Mouse (Mus musculus) liver, adult 2 months (tissue): ENCODE measurements around the gene Osbpl9. TPM values are rescaled to one million over a fixed set of nuclear protein-coding genes. Genes with fewer than 3 reads are reported as not detected.

ENCODE experiments used
- DNase-seq: peaks from one replicate; pipeline ENCODE4 v3.0.0-alpha.2; 2011; ENCODE audit warnings: low read depth, low spot score; ENCODE audit errors: extremely low read depth
- H3K27ac ChIP-seq: fragments of 200-500 bp; replicated peaks from 2 replicates; pipeline ENCODE4 v1.5.1; 2012; ENCODE audit warnings: low read depth, mild to moderate bottlenecking, control low read depth, inconsistent platforms, low read length; ENCODE audit not compliant: insufficient read depth
- H3K27me3 ChIP-seq: fragments of 200-500 bp; 2 replicates; pipeline ENCODE4 v1.6.1; 2012; ENCODE audit warnings: mild to moderate bottlenecking, moderate library complexity, low read length, inconsistent platforms; ENCODE audit not compliant: control insufficient read depth, insufficient read depth
- H3K36me3 ChIP-seq: fragments of 200-500 bp; 2 replicates; pipeline ENCODE4 v1.6.1; 2012; ENCODE audit warnings: low read length, inconsistent platforms; ENCODE audit not compliant: control insufficient read depth, insufficient read depth
- H3K4me1 ChIP-seq: fragments of 200-500 bp; 2 replicates; pipeline ENCODE4 v1.6.1; 2011; ENCODE audit warnings: low read length; ENCODE audit not compliant: control insufficient read depth, insufficient read depth
- H3K4me3 ChIP-seq: fragments of 200-500 bp; 2 replicates; pipeline ENCODE4 v1.5.1; 2011; ENCODE audit warnings: low read depth, mild to moderate bottlenecking, control low read depth, low read length, moderate library complexity; ENCODE audit not compliant: insufficient read depth
- H3K79me2 ChIP-seq: fragments of 200-500 bp; 2 replicates; pipeline ENCODE4 v1.6.1; 2012; ENCODE audit warnings: inconsistent platforms, mild to moderate bottlenecking, low read length, moderate library complexity; ENCODE audit not compliant: control insufficient read depth, insufficient read depth
- H3K9ac ChIP-seq: fragments of 200-500 bp; 2 replicates; pipeline ENCODE4 v1.6.1; 2012; ENCODE audit warnings: low read depth, mild to moderate bottlenecking, control low read depth, inconsistent platforms, low read length
- CTCF ChIP-seq: fragments of 200-500 bp; IDR thresholded peaks from 2 replicates; pipeline ENCODE4 v1.5.1; 2011; ENCODE audit warnings: low read depth, low read length, control low read depth
- POLR2A ChIP-seq: fragments of 200-500 bp; IDR thresholded peaks from 2 replicates; pipeline ENCODE4 v1.6.1; 2011; ENCODE audit warnings: low read length, control low read depth; ENCODE audit not compliant: insufficient read depth; ENCODE audit errors: extremely low read depth
- WGBS: fragments of 180-500 bp; shearing (Covaris S2); methylation state at CpG from one replicate; pipeline ENCODE4 v1.1.7; 2018; 5-methylcytosine and 5-hydroxymethylcytosine counted together
- polyA plus RNA-seq: library from polyadenylated mRNA; depleted of rRNA; stranded (reverse); fragments of >200 nt; gene quantifications from 2 replicates; pipeline ENCODE4 v1.2.3, GENCODE M21; 2012
- total RNA-seq: library from RNA; depleted of rRNA; stranded (reverse); fragments of >200 nt; gene quantifications from 2 replicates; pipeline ENCODE4 v1.2.3, GENCODE M21; 2014

Gene Osbpl9
- total and polyA plus RNA-seq, 2 experiments = 125 to 128 TPM

DNA sequence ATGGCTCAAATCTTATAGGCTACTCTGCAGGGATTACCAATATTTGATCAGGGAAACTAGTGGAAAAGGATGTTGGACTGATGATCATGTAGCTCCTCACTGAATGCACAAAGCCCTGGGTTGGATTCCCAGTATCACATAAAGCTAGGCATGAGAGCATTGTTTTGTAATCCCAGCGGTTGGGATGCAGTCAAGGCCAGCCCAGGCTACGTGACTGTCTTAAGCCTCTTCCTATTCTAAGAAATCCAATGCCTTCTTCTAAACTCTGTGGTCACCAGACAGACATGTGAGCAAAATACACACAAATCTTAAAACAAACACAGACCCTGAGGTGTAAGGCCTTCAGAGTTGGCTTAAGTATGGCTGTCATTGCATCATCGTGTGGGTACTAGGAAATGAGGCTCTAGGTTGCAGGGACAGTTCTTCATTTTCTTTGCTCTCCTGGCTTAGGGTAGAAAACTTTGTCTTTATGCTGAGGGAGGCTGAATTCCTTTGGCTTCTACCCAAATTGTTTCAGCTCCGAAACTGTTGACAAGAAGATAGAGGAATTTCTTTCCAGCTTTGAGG, 142.7 kb downstream of the Osbpl9 start:
- Histone ChIP-seq H3K27me3 (no peaks in the 10 kb centered on the region), H3K79me2 (no peaks in the 10 kb centered on the region), H3K9ac (no peak overlapping the region), H3K4me1 (no peaks in the 10 kb centered on the region), H3K27ac (no peak overlapping the region), H3K4me3 (no peak overlapping the region), H3K36me3 (peaks cover 68% of the 10 kb centered on the region)
- TF ChIP-seq CTCF = no peak
- TF ChIP-seq POLR2A = no peak
- DNase-seq = peak; percentile 26
- 55% methylated on average over 4 of the region's 4 CpGs for WGBS

DNA sequence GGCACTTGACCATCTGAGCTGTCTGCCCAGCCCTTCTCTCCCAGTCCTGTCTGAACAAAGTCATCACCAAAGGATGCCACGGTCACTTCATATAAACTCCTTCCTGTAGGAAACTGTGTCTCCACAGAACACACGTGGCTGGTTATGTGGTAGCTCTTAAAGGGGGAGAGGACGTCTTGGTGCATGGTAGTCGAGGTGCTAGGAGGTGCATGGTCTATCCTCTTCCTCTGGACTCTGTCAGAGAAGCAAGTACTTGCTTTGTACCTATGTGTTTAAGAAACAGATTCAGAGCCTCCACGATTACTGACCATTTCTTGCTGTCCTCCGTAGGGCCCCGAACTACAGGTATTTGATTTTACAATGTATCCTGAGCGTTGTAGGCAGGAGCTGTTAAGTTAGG, 144.4 kb downstream of the Osbpl9 start:
- WGBS = 90% methylated on average over 8 of the region's 8 CpGs
- no peak for TF ChIP-seq POLR2A
- TF ChIP-seq CTCF = no peak
- peaks cover 62% of the 10 kb centered on the region for H3K36me3 ChIP-seq
- H3K4me3 ChIP-seq = no peak overlapping the region
- H3K9ac ChIP-seq = no peak overlapping the region
- H3K79me2 ChIP-seq = no peaks in the 10 kb centered on the region
- DNase-seq = no peak
- no peaks in the 10 kb centered on the region for H3K27me3 ChIP-seq
- H3K27ac ChIP-seq = no peak overlapping the region
- no peaks in the 10 kb centered on the region for H3K4me1 ChIP-seq

DNA sequence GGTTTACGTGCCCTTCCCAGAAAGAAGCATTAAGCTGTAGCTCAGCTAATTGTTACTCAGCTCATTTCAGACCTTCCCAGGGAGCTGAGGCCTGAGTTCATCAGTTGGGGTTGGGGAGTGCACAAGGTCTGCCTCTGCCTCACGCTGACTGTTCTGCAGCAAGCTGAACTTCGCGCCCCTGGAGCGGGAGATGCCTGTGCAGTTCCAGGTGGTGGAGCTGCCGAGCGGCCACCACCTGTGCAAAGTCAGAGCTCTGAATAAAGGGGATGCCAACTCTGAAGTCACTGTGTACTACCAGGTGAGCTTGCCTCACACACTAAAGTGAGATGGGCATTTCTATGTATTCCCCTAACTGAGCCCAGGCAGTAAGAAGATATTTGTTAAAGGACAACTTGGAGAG, 145.7 kb downstream of the Osbpl9 start:
- 79% methylated on average over 7 of the region's 7 CpGs for WGBS
- Histone ChIP-seq H3K4me3 (no peak overlapping the region), H3K4me1 (no peaks in the 10 kb centered on the region), H3K36me3 (peaks cover 53% of the 10 kb centered on the region), H3K9ac (no peak overlapping the region), H3K79me2 (no peaks in the 10 kb centered on the region), H3K27me3 (no peaks in the 10 kb centered on the region), H3K27ac (no peak overlapping the region)
- DNase-seq = no peak
- TF ChIP-seq CTCF (0 out of 2 replicates have a peak, but pooled peaks have one; percentile 3), POLR2A (no peak)

GRCm38 (mm10) chr4:109054003-109054402, 148.1 kb downstream of the Osbpl9 start:
- H3K4me1 ChIP-seq = no peaks in the 10 kb centered on the region
- no peak overlapping the region for H3K4me3 ChIP-seq
- no peak for TF ChIP-seq CTCF
- no peak for TF ChIP-seq POLR2A
- H3K9ac ChIP-seq = no peak overlapping the region
- no peak for DNase-seq
- no peak overlapping the region for H3K27ac ChIP-seq
- H3K27me3 ChIP-seq = no peaks in the 10 kb centered on the region
- H3K36me3 ChIP-seq = peaks cover 47% of the 10 kb centered on the region
- H3K79me2 ChIP-seq = no peaks in the 10 kb centered on the region
- WGBS = 93% methylated on average over 9 of the region's 9 CpGs

DNA sequence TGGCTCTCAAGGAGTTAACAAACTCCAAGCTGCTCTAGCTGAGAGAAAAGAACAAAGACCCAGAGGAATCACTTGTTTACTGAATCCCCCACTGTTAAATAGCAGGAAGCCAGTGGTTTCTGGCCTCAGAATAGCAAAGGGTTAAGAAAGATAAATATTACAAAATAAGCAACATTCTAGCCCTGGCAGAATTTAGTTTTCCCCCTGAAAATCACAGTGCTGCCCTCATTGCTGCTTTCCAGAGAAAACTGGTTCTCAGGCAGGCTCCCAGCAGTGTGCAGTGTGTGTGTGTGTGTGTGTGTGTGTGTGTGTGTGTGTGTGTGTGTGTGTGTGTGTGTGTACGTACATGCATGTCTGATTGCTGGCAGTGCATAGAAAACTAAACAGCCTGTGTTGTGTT, 149.8 kb downstream of the Osbpl9 start:
- Histone ChIP-seq H3K4me1 (no peaks in the 10 kb centered on the region), H3K27ac (no peak overlapping the region), H3K9ac (no peak overlapping the region), H3K4me3 (no peak overlapping the region), H3K79me2 (no peaks in the 10 kb centered on the region), H3K27me3 (no peaks in the 10 kb centered on the region), H3K36me3 (peaks cover 42% of the 10 kb centered on the region)
- WGBS = 50% methylated on average over 1 of the region's 1 CpGs
- DNase-seq = no peak
- TF ChIP-seq POLR2A = no peak
- no peak for TF ChIP-seq CTCF

DNA sequence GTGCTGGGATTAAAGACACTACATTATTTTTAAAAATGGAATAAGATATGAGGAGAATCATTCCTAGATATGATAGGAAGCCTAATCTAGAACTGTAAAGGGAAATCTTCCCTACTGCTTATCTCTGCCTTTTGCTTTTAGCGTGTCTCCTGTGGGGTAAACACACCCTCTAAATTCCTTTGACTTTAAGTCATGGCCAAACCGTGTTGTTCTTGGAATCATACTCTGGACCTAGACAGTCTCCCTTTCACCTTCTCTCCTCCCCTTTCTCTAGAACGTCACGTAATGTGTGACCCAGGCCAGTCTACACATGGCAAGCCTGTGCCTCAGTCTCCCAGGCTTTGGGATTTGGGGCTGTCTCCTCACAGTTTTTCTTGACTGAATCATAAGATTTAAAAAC, 153.8 kb downstream of the Osbpl9 start:
- Histone ChIP-seq H3K4me3 (no peak overlapping the region), H3K79me2 (no peaks in the 10 kb centered on the region), H3K4me1 (no peaks in the 10 kb centered on the region), H3K9ac (no peak overlapping the region), H3K36me3 (peaks cover 57% of the 10 kb centered on the region), H3K27me3 (no peaks in the 10 kb centered on the region), H3K27ac (no peak overlapping the region)
- TF ChIP-seq CTCF = no peak
- no peak for TF ChIP-seq POLR2A
- WGBS = 74% methylated on average over 4 of the region's 4 CpGs
- DNase-seq = no peak
